ENCODE assay signal across 8 mouse cellular contexts in genomic region chr19:3321617-3322016, GRCm38 (mm10). TPM values are rescaled to one million over a fixed set of nuclear protein-coding genes. Genes with fewer than 3 reads are reported as not detected.
A peak's percentile ranks its signal among the peaks of the same experiment; 100 is the strongest.
DNase-seq lines count a peak whose midpoint lies in the region; ATAC-seq and TF ChIP-seq lines count a peak whose summit lies in the region.

No protein-coding gene starts in this region.

- peak overlapping the region; percentile 78; the same call in 1 of the 2 replicates for H3K9ac ChIP-seq in intestine, embryonic 16.5 days (ENCODE audit: low read depth, low read length)
- peak overlapping the region; percentile 53; the same call in 1 of the 2 replicates for H3K9ac ChIP-seq in liver, embryonic 16.5 days (ENCODE audit: low read depth, low read length)

- H3K36me3 ChIP-seq in intestine, embryonic 16.5 days (ENCODE audit: control insufficient read depth, insufficient read depth, low read length): no peaks in the 10 kb centered on the region
- no peaks in the 10 kb centered on the region for H3K36me3 ChIP-seq in liver, embryonic 16.5 days (ENCODE audit: control insufficient read depth, insufficient read depth)

- H3K4me3 ChIP-seq in layer of hippocampus, adult 2 months: peak overlapping the region; percentile 71; the same call in 1 of the 2 replicates
- H3K4me3 ChIP-seq in intestine, embryonic 16.5 days (ENCODE audit: low read length): peak overlapping the region; percentile 70
- peak overlapping the region; percentile 61 for H3K4me3 ChIP-seq in liver, embryonic 16.5 days (ENCODE audit: low read depth, low read length)

- peaks cover 32% of the 10 kb centered on the region for H3K4me1 ChIP-seq in intestine, embryonic 16.5 days (ENCODE audit: control insufficient read depth, insufficient read depth, low read length)
- H3K4me1 ChIP-seq in liver, embryonic 16.5 days (ENCODE audit: control insufficient read depth, low read depth, low read length): peaks cover 52% of the 10 kb centered on the region

- H3K9me3 ChIP-seq in intestine, embryonic 16.5 days (ENCODE audit: control insufficient read depth, low read length): no peaks in the 10 kb centered on the region
- H3K9me3 ChIP-seq in liver, embryonic 16.5 days (replicated peaks; ENCODE audit: control insufficient read depth, low read length): no peaks in the 10 kb centered on the region

- peak overlapping the region; percentile 96 for H3K4me2 ChIP-seq in intestine, embryonic 16.5 days (ENCODE audit: low read depth, low read length)
- H3K4me2 ChIP-seq in liver, embryonic 16.5 days (ENCODE audit: low read depth, low read length): peak overlapping the region; percentile 99

- no peaks in the 10 kb centered on the region for H3K27me3 ChIP-seq in intestine, embryonic 16.5 days (replicated peaks; ENCODE audit: control insufficient read depth, insufficient read depth, low read length)
- no peaks in the 10 kb centered on the region for H3K27me3 ChIP-seq in liver, embryonic 16.5 days (ENCODE audit: control insufficient read depth, insufficient read depth, low read depth, low read length)

- WGBS in intestine, embryonic 16.5 days: 6% methylated on average over 11 of the region's 11 CpGs
- 9% methylated on average over 11 of the region's 11 CpGs for WGBS in liver, embryonic 16.5 days (ENCODE audit: insufficient replicate concordance)

- no peak for DNase-seq in layer of hippocampus, adult 2 months (ENCODE audit: low spot score in 2 of 2)
- no peak for DNase-seq in layer of hippocampus, adult 9-11 months
- DNase-seq in ZHBTc4 (ENCODE audit: low read depth, low spot score): peak; percentile 40
- peak; percentile 99 for DNase-seq in heart, adult 11 months
- peak; percentile 78 for DNase-seq in ovary, postnatal 36 days (ENCODE audit: low spot score)
- no peak for DNase-seq in frontal cortex, postnatal 36 days (ENCODE audit: low spot score in 2 of 2)

- peak; percentile 21 for ATAC-seq in intestine, embryonic 16.5 days
- ATAC-seq in liver, embryonic 16.5 days (ENCODE audit: low read depth): no peak

- no peak for TF ChIP-seq CTCF in layer of hippocampus, adult 2 months (conservative IDR thresholded peaks at IDR 0.05)

- H3K27ac ChIP-seq in layer of hippocampus, adult 2 months: no peak overlapping the region
- H3K27ac ChIP-seq in intestine, embryonic 16.5 days (ENCODE audit: low read length): peak overlapping the region; percentile 96
- no peak overlapping the region for H3K27ac ChIP-seq in liver, embryonic 16.5 days (ENCODE audit: low read length)

RNA-seq across cellular contexts. Expression of gene Cpt1a, which starts 0.5 kb away (rescaled TPM):
- 10 to 100 TPM; 24.8 to 26.3 TPM for total RNA-seq in layer of hippocampus, adult 2 months (2021)
- 43.7 and 49.5 TPM in 2 replicates for polyA plus RNA-seq in intestine, embryonic 16.5 days (2015; fragmentation: Nextera tagmentation; extraction: Ambion mirVana)
- 7.6 and 9.5 TPM in 2 replicates for polyA plus RNA-seq in liver, embryonic 16.5 days (2015; fragmentation: Nextera tagmentation; extraction: Ambion mirVana)

RNA-seq across cellular contexts. Expression of gene Ighmbp2, which starts 38.8 kb away (rescaled TPM):
- total RNA-seq in layer of hippocampus, adult 2 months (2021): 10 to 100 TPM; 11.9 to 12.4 TPM
- polyA plus RNA-seq in intestine, embryonic 16.5 days (2015; fragmentation: Nextera tagmentation; extraction: Ambion mirVana): 7.2 and 7.9 TPM in 2 replicates
- polyA plus RNA-seq in liver, embryonic 16.5 days (2015; fragmentation: Nextera tagmentation; extraction: Ambion mirVana): 2.5 and 2.6 TPM in 2 replicates

RNA-seq across cellular contexts. Expression of gene Mrpl21, which starts 38.9 kb away (rescaled TPM):
- 10 to 100 TPM; 47.6 to 54.4 TPM for total RNA-seq in layer of hippocampus, adult 2 months (2021)
- 108 and 122 TPM in 2 replicates for polyA plus RNA-seq in intestine, embryonic 16.5 days (2015; fragmentation: Nextera tagmentation; extraction: Ambion mirVana)
- polyA plus RNA-seq in liver, embryonic 16.5 days (2015; fragmentation: Nextera tagmentation; extraction: Ambion mirVana): 45.4 and 46.6 TPM in 2 replicates

Comparison
In these comparisons a context has a peak if more than half of its experiments do, and no peak if none do; other contexts are left out.
1. DNase-seq: peak in ZHBTc4 (single experiment), heart, adult 11 months (single experiment) and ovary, postnatal 36 days (single experiment); none in layer of hippocampus, adult 2 months (0 of 2), layer of hippocampus, adult 9-11 months (single experiment) and frontal cortex, postnatal 36 days (0 of 2).
2. Peak in every context shown above with its lines, with median percentiles within 50 percentile points of each other: H3K4me3 ChIP-seq.